Mouse (Mus musculus): ENCODE measurements at regions not wholly inside any gene's neighbourhood (a gene's known extent, or its start where the extent isn't known, plus 50 kb on each side); places are given as distances from the start of the nearest gene placed in this dataset. TPM values are rescaled to one million over a fixed set of nuclear protein-coding genes. Genes with fewer than 3 reads are reported as not detected.

Small RNAs in the stretch of these regions (microRNA-seq; reads per million reads assigned to microRNA genes)
- not detected for gene Gm24567

Data from heart, embryonic 12.5 days (tissue).